Mouse (Mus musculus): Measurements from ENCODE around the gene Olfr1377.
"Not testable (repeated sequence)": the region's sequence is repeated elsewhere in the genome, so short reads cannot be mapped to it uniquely, and the experiment has no call there.

The Olfr1377 gene

GRCm38 (mm10) chr11:50981667-50982066, at the start of gene Olfr1377:
Gene Olfr1377, plus strand, starts transcription at chr11:50981967.
- no peak for DNase-seq (ENCODE audit: low read depth, low spot score)

- DNase-seq (ENCODE audit: low read depth, low spot score): no peak
Observed at GRCm38 (mm10) chr11:50932040-50932439, 49.7 kb upstream of the Olfr1377 start.

GRCm38 (mm10) chr11:50938435-50938834, 43.3 kb upstream of the Olfr1377 start:
- no peak for DNase-seq (ENCODE audit: low read depth, low spot score)

- peak; percentile 66 for DNase-seq (ENCODE audit: low read depth, low spot score)
Observed at GRCm38 (mm10) chr11:50939621-50940366, 42.0 kb upstream of the Olfr1377 start.

GRCm38 (mm10) chr11:50942386-50942785, 39.4 kb upstream of the Olfr1377 start:
- DNase-seq (ENCODE audit: low read depth, low spot score): no peak

- DNase-seq (ENCODE audit: low read depth, low spot score): no peak
Observed at GRCm38 (mm10) chr11:50943506-50943905, 38.3 kb upstream of the Olfr1377 start, which contains the start of gene 4933414I15Rik. Gene 4933414I15Rik, minus strand, starts transcription at chr11:50943765.

GRCm38 (mm10) chr11:50952290-50952689, 29.5 kb upstream of the Olfr1377 start:
- peak; percentile 71 for DNase-seq (ENCODE audit: low read depth, low spot score)

- DNase-seq (ENCODE audit: low read depth, low spot score): no peak
Observed at GRCm38 (mm10) chr11:50953665-50954064, 28.1 kb upstream of the Olfr1377 start, which contains the start of gene Prop1. Gene Prop1, minus strand, starts transcription at chr11:50953765.

- DNase-seq (ENCODE audit: low read depth, low spot score): no peak
Observed at GRCm38 (mm10) chr11:50964886-50965285, 16.9 kb upstream of the Olfr1377 start.

GRCm38 (mm10) chr11:50966230-50966629, 15.5 kb upstream of the Olfr1377 start, which contains the start of gene Olfr1378:
Gene Olfr1378, plus strand, starts transcription at chr11:50966530.
- no peak for DNase-seq (ENCODE audit: low read depth, low spot score)

- no peak for DNase-seq (ENCODE audit: low read depth, low spot score)
Observed at GRCm38 (mm10) chr11:50977216-50977615, 4.6 kb upstream of the Olfr1377 start.

GRCm38 (mm10) chr11:51003296-51003695, 21.5 kb downstream of the Olfr1377 start, which contains the start of gene Olfr51:
Gene Olfr51, plus strand, starts transcription at chr11:51003596.
- no peak for DNase-seq (ENCODE audit: low read depth, low spot score)

GRCm38 (mm10) chr11:51011821-51012220, 30.1 kb downstream of the Olfr1377 start:
- no peak for DNase-seq (ENCODE audit: low read depth, low spot score)

GRCm38 (mm10) chr11:51013936-51014335, 32.2 kb downstream of the Olfr1377 start, which contains the start of gene Olfr54:
Gene Olfr54, plus strand, starts transcription at chr11:51014236.
- no peak for DNase-seq (ENCODE audit: low read depth, low spot score)

- DNase-seq (ENCODE audit: low read depth, low spot score): no peak
Observed at GRCm38 (mm10) chr11:51016341-51016740, 34.6 kb downstream of the Olfr1377 start.

GRCm38 (mm10) chr11:51026811-51027210, 45.0 kb downstream of the Olfr1377 start:
- not testable (repeated sequence) for DNase-seq (ENCODE audit: low read depth, low spot score)

GRCm38 (mm10) chr11:51029381-51029780, 47.6 kb downstream of the Olfr1377 start:
- DNase-seq (ENCODE audit: low read depth, low spot score): not testable (repeated sequence)

- DNase-seq (ENCODE audit: low read depth, low spot score): no peak
Observed at GRCm38 (mm10) chr11:51030225-51030624, 48.5 kb downstream of the Olfr1377 start.

- peak; percentile 46 for DNase-seq (ENCODE audit: low read depth, low spot score)
Observed at GRCm38 (mm10) chr11:51032851-51033250, 51.1 kb downstream of the Olfr1377 start.

- DNase-seq (ENCODE audit: low read depth, low spot score): not testable (repeated sequence)
Observed at GRCm38 (mm10) chr11:51034141-51034540, 52.4 kb downstream of the Olfr1377 start.

- DNase-seq (ENCODE audit: low read depth, low spot score): no peak
Observed at GRCm38 (mm10) chr11:51035951-51036350, 54.2 kb downstream of the Olfr1377 start.

Measured in CD4-positive, CD25-positive, alpha-beta regulatory T cell, adult 2 months (primary cell).